Mouse (Mus musculus) testis, postnatal 14 days (tissue): ENCODE data around the gene Slc6a20a.
"Not testable (repeated sequence)": the region's sequence is repeated elsewhere in the genome, so short reads cannot be mapped to it uniquely, and the experiment has no call there.

ENCODE experiments used
- DNase-seq: peaks from one replicate; pipeline ENCODE4 v3.0.0; 2021; ENCODE audit warnings: low spot score

Gene Slc6a20a

DNA sequence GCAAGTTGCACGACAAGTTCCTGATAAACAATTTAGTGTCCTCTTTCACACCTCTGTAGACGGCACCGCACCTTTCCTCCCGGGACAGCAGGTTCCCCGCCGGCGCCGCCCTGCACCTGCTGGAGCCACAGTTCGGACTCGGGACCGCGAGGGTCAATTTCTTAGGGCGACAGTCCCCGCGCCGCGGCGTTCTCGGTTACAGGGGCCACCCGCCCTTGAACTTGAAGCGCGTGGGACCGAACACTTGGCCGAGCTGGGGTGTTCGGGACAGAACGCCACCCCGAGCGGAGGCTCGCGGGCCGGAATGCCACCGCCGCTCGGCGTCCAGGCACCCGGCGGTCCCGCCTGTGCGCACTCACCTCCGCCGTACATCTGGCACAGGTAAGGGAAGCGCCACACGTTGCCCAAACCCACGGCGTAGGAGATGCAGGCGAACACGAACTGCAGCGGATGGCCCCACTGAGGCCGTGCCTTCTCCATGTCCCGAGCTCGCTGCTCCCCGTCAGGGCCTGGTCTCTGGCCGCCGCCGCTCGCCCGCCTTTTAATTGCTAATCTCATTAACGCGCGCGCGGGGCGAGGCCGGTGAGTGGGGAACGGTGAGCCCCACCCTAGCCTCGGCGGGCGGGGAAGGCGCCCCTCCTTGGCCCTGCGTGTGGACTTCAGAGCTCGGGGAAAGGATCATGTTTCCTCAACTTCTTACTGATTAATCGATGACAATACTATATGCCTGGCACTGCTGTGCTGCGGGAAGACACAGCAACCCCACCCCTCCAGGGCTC lies at the start of gene Slc6a20a, which contains the start of gene Ccr9:
TSS of gene Slc6a20a (minus strand) at position 559 of the 779 bp plus-strand sequence.
TSS of gene Ccr9 (plus strand) at position 113 of the 779 bp plus-strand sequence.
- peak; percentile 18 for DNase-seq

DNA sequence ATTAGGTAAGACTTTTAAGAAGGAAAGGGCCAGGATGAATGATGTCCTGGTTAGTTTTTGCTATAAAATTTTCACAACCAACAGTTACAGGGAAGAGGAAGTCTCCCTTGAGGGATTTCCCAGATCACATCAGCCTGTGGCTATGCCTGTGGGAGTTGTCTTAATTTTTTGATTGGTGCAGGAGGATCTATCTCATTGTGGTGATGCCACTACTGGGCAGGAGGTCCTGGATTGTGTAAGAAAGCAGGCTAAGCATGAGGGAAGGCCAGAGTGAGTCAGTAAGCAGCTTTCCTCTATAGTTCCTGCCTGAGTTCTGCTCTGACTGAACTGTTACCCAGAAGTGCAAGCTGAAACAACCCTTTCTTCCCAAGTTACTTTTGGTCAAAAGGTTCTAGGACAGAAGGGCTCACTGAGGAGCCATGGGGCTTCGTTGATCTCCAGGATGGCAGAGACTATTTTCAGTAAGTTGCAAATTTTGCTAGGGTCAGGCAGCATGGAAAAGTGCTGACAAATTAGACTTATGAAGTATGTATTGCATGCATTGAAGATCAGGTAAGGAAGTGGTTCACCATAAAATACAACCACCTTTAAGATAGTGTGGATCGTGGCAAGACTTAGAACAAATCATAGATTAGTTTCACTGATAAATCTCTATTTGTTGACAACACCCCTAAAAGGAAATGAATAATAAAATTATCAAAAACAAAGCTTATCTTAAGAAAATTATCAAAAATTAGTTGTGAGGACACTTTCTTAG lies 44.2 kb upstream of the Slc6a20a start:
- no peak for DNase-seq

- peak; percentile 97 for DNase-seq
Observed at GRCm38 (mm10) chr9:123717186-123718008, 38.7 kb upstream of the Slc6a20a start, which contains the start of gene Lztfl1. Gene Lztfl1, minus strand, starts transcription at chr9:123717697.

- no peak for DNase-seq
Observed at GRCm38 (mm10) chr9:123716301-123716700, 37.6 kb upstream of the Slc6a20a start.

GRCm38 (mm10) chr9:123713111-123713510 lies 34.4 kb upstream of the Slc6a20a start:
- no peak for DNase-seq

- DNase-seq = no peak
Observed at GRCm38 (mm10) chr9:123709226-123709625, 30.5 kb upstream of the Slc6a20a start.

DNA sequence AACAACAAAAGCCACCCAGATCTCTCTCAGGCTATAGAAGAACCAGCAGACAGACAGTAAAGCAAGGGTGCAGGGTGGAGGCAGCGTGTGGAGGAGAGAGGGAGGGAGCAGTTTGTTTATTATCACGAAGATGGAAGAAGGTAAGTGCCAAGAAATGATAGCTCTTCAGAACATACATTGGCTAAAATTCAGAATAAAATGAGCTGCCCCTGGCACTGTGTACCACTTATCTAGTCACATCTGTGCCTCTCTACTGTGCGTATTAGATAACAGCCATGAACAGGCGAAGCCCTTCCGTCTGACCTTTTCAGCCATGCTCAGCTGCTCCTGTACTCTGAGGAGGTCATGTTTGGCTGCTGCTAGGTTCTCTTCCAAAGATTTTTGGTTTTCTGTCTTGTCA lies 23.1 kb upstream of the Slc6a20a start:
- DNase-seq = no peak

DNA sequence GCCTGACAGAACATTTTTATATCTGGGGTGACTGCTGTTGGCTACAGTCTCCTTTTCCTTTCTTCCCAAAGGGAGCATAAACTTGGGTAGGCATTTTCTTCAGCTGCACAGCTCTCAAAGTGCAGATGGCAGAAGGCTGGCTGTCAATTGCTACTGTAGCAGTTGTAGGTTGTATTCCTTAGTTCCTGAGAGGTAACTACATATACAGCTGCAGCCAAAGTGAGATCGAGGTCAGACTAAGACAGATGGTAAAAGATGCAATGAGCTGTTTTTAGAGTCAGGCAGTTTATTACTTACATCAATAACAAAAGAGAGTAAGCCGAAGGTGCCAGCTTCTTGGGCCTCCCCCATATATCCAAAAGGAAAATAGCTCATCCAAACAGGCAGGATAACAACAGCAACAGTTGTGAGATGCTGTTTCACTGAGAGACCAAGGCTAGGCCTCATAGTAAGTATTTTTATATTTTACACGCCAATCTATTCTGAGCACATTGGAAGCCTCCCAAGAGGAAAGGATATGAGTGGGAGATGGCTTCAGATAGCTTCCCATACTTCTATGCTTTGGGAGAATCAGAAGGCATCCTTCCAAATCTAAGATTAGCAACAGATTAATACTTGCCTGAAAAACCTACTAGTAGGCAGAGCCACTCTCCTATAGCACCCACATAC lies 17.1 kb upstream of the Slc6a20a start:
- no peak for DNase-seq

DNA sequence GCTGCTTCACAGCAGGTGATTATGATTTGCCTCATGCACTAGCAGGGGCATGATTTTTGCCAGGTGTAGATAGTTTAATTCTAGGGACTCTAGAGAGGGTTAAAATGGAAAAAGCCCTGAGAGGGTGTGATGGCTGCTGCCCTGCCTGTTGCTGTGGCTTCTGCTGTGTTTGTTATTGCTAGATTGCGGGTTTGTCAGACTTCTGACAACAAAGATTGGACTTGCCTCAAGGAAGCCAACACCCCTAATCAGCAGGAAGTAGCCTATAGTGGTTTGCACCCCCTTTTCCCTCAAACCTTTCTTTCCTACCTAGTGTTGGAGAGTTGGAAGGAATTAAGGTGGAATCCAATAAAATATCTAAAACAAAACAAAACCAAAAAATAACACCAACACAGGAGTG lies 9.5 kb upstream of the Slc6a20a start:
- no peak for DNase-seq

- no peak for DNase-seq
Observed at GRCm38 (mm10) chr9:123686206-123686605, 7.5 kb upstream of the Slc6a20a start.

DNA sequence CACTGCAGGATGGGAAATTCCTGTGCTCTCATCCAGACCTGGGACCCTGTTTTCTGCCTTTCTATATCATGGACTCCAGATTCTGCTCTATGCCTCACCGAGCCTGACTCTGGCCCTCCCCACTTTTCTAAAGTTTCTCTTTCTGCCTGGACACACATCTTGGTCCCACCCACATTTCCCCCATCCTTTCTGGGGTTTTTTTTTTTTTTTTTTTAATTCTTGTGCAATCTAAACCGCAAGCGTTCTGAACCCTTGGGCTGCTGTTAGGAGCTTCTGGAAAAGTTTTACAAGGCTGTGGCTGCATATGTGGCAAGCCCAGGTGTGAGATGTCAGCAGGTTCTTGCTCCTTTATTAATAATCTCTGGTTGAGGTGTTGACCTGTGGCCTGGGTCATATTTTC lies 5.0 kb upstream of the Slc6a20a start:
- no peak for DNase-seq

- no peak for DNase-seq
Observed at GRCm38 (mm10) chr9:123679198-123679597, 513 bp upstream of the Slc6a20a start.

- DNase-seq = no peak
Observed at GRCm38 (mm10) chr9:123665645-123666044, 13.0 kb downstream of the Slc6a20a start.

DNA sequence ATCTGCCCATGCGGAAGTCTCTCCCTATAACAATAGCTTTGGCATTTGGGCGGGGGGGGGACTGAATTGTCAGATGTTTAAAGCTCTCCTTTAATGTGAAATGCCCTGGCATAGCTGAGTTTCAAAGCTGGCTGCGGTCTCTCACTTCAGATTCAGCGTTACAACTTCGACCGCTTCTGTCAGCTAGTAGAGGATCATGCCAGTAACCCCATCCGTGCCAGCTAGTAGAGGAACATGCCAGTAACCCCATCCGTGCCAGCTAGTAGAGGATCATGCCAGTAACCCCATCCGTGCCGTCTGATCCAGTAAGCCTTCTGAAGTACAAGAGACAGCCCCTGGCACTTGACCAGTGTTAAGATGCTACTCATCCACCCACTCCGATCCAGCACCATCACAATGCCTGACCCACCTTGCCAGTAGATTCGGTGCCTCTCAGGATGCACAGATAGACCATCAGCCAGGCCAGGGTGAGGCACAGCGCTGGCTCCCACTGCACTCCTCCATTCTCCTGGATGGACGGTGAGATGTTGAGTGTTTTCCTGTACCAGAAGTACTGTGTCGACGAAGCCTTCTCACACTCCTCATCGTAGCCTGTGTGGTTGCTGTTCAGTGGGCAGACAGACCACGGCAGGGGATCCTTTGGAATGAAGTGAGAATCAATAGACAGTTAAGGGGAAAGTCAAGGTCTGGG lies 18.6 kb downstream of the Slc6a20a start:
- DNase-seq = not testable (repeated sequence)

- DNase-seq = no peak
Observed at GRCm38 (mm10) chr9:123658981-123659380, 19.7 kb downstream of the Slc6a20a start.

DNA sequence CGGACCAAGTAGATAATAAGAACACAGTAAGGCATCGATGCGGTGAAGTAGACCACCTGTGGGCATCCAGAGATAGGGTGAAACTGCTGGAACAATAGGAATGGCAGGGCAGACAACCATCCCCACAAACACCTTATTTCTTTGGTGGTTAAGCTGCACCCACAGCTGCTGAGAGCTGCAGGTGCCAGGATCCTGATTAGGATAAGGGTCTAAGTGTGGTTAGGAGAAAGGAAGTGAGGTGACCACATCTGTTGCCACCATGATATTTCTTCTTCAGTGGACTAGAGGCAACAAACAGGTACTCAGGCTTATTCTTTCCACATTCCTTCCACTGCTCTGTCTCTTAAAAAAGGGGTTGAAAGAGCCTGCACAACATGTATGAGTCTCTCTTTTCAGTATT lies 21.2 kb downstream of the Slc6a20a start:
- no peak for DNase-seq

DNA sequence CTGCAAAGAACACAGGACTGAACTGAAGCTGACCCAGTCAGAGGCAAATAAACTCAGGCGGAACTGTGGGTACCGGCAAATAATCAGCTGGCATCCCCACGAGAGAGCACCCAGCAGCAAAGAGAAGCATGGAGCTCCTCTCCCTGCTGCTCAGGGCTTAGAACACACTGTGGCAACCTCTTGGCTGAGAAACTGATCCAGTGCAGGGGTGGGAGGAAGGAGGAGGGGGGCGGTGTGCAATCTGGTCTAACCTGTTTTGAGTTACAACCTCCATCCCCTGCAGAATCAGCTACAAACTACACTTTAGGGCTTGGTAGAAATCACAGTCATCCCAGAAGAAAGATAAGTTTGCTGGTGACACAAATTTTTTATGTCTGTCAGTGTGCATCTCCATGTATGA lies 27.3 kb downstream of the Slc6a20a start:
- no peak for DNase-seq

GRCm38 (mm10) chr9:123649785-123650511 lies 28.7 kb downstream of the Slc6a20a start:
- DNase-seq = no peak

GRCm38 (mm10) chr9:123640106-123640505 lies 38.6 kb downstream of the Slc6a20a start:
- DNase-seq = no peak

- peak; percentile 11 for DNase-seq
Observed at GRCm38 (mm10) chr9:123638668-123639089, 40.0 kb downstream of the Slc6a20a start.
